ENCODE assay signal across 18 mouse cellular contexts in genomic region chr1:88505697-88506096, GRCm38 (mm10). TPM values are rescaled to one million over a fixed set of nuclear protein-coding genes. Genes with fewer than 3 reads are reported as not detected.
"Had no signal": no experiment of that assay in that cellular context is flagged by ENCODE, and none has a peak within 500 bp of the region (broad histone marks: within the 10 kb centered on the region; RNA-seq: fewer than 3 reads in every experiment).

No protein-coding gene starts in this region.

- H3K4me2 ChIP-seq: limb, embryonic 13.5 days; liver, embryonic 12.5 days; neural tube, embryonic 12.5 days; stomach, embryonic 15.5 days had no signal

- H3K36me3 ChIP-seq: limb, embryonic 13.5 days; liver, embryonic 12.5 days; neural tube, embryonic 12.5 days; stomach, embryonic 15.5 days had no signal

- H3K4me3 ChIP-seq: layer of hippocampus, adult 2 months; limb, embryonic 13.5 days; liver, embryonic 12.5 days; neural tube, embryonic 12.5 days; stomach, embryonic 15.5 days had no signal

- H3K9ac ChIP-seq: limb, embryonic 13.5 days; liver, embryonic 12.5 days; neural tube, embryonic 12.5 days; stomach, embryonic 15.5 days had no signal

- DNase-seq: kidney, adult 9 months; kidney, postnatal 10 days; kidney, postnatal 4 days; lung, adult 18-20 months; midbrain, embryonic 14.5 days; retina, postnatal 1 day; right cerebral cortex, postnatal 4 days had no signal

- H3K9me3 ChIP-seq: limb, embryonic 13.5 days; liver, embryonic 12.5 days; neural tube, embryonic 12.5 days; stomach, embryonic 15.5 days had no signal

- ATAC-seq: intestine, postnatal 0 days had no signal

- H3K27me3 ChIP-seq: neural tube, embryonic 12.5 days; stomach, embryonic 15.5 days had no signal

- H3K27ac ChIP-seq: layer of hippocampus, adult 2 months; limb, embryonic 13.5 days; liver, embryonic 12.5 days; neural tube, embryonic 12.5 days; stomach, embryonic 15.5 days had no signal

RNA-seq across cellular contexts. Expression of gene Glrp1, which starts 4.2 kb away (rescaled TPM):
- total RNA-seq: layer of hippocampus, adult 2 months; layer of hippocampus, postnatal 10 days; left cerebral cortex, postnatal 36 days; monocyte, adult 5-6 weeks had no signal
- polyA plus RNA-seq: intestine, postnatal 0 days; limb, embryonic 13.5 days; liver, embryonic 12.5 days; midbrain, embryonic 14.5 days; neural tube, embryonic 12.5 days; spleen, adult 2 months; stomach, embryonic 15.5 days; urinary bladder, adult 2 months had no signal
